Mouse (Mus musculus): ENCODE measurements at regions not wholly inside any gene's neighbourhood (a gene's known extent, or its start where the extent isn't known, plus 50 kb on each side); places are given as distances from the start of the nearest gene placed in this dataset.

DNA sequence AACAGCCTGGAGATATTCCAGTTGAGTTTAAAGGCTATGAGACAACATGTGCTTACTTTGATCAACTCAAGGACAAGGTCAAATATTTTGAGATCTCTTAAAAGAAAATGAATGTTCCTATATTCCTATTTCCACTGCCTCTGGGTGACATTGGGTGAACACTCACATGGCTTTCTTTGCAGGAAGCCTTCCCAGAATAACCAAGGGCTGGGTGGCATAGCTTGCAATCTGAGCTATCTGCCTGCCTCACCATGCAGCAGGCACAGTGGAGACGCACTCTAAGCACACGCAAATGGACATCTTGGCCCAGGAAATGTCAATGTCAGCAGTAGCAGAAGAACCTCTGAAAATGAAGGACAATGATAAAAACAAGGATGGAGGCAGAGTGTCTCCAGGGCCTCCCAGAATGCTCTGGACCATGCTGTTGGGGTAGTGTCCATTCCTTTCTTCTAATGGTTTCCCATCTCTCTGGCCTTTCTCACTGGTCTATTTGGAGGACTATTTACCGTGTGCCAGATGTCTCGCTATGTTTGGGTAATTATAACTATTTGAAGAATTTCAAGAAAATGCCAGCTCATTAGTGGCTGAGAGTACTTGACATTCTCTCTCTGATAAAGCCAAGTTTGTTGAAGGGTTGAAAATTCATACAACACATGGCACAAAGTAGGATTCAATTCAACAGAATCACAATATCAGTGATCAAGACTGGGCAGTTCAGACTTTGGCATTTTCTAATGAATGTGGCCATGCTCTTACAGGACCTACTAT lies 276.3 kb upstream of the Rnf32 start:
- DNase-seq (ENCODE audit: low read depth) = no peak

DNA sequence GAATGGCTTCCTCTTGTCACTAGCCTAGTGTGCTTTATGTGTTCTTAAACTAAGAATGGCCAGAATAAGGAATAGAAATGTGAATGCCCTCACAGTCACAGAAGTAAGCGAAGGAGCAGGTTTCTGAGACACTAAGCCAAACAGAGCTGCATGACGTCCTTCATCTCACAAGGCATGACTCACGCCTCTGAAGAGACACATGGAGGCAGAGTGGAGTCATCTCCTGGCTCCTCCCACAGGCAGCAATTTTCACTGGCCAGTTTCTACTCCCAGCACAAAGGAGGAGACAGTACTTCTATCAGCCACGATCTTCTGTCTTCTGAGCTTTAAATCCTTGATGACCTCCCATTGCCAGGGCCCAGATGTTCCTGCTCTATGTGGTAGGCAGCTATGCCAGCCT lies 291.3 kb upstream of the Rnf32 start:
- no peak for DNase-seq (ENCODE audit: low read depth)

- no peak for DNase-seq (ENCODE audit: low read depth)
Observed at GRCm38 (mm10) chr5:28903805-28904320, 291.9 kb upstream of the Rnf32 start.

DNA sequence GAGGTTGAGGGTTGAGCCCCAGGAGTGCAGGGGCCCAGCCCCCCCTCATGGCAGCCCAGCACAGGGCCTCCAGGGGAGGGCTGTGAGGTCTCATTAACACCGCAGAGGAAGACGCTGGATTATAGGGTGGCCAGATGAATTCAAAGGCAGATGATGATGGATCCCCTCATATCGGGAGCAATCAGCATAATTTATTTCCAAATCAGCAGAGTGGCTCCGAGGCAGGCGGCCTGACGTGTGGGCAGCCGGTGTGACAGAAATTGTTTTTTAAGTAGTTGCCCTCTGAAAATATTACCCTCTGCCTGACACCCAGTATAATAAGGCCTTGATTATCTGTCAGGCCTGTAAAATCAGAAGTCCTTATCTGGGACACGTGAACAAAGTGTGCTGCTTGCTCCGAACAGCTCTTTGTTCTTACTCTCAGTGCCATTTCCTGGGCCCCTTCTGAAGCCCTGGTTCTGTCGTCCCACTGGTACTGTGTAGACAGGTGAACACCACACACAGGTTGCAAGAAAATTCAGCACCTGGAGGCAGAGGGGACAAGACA lies 303.0 kb upstream of the Rnf32 start:
- no peak for DNase-seq (ENCODE audit: low read depth)

GRCm38 (mm10) chr5:28891988-28892387 lies 303.8 kb upstream of the Rnf32 start:
- no peak for DNase-seq (ENCODE audit: low read depth)

- no peak for DNase-seq (ENCODE audit: low read depth)
Observed at GRCm38 (mm10) chr5:28884746-28885365, 310.9 kb upstream of the Rnf32 start.

- DNase-seq (ENCODE audit: low read depth) = no peak
Observed at GRCm38 (mm10) chr5:28876199-28876598, 319.6 kb upstream of the Rnf32 start.

- DNase-seq (ENCODE audit: low read depth) = no peak
Observed at GRCm38 (mm10) chr5:28873600-28874265, 322.1 kb upstream of the Rnf32 start.

DNA sequence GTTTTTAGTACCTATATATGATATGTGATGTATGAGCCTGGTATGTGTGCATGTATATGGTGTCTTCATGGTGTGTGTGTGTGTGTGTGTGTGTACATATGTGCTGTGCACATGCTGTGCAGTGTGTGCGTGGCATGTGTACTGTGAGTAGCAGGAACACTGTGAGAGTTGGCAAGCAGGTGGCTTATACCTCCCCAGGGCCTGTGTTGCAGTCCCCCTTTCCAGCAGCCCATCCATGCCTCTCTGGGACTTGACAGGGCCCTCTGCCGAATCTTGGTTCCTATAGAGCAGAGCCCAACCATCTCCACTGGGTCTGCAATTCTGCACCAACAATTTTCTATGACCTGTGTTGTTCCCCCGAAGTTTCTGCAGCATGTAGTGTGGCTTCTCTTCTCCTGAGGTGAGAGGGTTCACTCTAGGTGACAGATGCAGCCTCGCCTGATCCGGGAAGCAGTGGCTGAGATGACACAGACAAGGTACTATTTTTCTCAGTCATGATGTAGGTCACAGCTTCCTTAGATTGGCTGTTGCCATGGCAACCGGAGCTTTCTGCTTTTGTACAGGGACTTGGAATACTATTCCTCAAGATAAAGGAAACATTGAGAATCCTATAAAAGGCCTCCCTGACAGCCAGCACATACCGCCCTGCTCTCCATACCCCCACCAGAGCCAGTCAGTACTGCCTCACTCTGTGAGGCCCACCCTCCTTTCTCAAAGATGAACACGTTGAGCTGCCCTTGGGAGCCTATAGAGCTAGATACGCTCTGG lies 336.0 kb upstream of the Rnf32 start:
- DNase-seq (ENCODE audit: low read depth) = no peak

DNA sequence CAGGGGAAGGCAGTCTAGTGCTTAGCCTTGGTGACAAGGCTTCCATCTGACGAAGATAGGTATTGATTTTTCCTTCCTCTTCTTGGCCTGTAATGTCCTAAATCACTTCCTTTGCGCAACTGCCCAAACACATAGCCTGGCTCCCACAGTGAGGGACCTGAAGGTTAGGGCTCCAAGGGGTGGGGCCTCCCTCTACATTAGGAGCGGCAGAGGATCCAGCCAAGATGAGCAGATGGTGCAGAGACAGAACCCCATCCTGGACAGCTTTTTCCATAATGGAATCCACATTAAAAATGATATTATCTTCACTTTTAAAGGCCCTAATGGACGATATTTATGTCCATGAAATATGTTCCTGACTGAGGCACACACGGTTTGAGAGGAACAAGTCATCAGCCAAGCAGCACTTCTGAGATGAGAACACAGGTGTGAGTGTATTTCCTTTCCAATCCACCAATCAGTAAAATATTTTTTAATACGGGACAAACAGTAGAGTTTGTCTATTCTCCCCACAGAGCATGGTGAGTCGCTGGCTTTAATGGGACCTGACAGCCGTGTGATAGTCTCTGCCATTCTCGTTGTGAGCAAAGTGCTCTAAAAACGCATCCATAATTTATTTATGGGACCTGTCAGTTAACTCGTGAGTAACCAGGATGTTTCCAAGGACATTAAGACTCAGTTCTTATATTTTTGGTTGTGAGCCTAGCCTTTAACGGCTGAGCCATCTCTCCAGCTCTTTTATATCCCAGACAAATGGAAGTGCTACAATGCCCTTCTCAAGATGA lies 357.5 kb upstream of the Rnf32 start:
- no peak for DNase-seq (ENCODE audit: low read depth)

DNA sequence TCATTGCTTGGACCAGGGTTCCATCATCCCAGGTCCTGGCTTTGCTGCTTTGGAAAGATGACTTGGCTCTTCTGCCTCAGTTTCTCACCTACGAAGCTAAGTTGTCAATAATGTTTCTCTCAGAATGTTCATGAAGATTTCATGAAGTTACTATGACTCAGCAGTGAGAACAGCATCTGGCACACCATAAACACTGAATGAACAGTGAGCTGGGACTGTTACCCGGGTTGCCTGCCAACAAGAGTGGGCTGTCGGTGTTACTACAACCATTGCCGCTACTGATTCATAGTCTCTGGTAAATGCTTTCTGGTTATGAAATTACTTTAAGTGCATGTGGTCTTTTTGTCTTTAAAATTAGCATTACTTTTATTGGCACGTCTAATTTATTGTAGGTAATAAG lies 352.0 kb upstream of the Shh start:
- no peak for DNase-seq (ENCODE audit: low read depth)

DNA sequence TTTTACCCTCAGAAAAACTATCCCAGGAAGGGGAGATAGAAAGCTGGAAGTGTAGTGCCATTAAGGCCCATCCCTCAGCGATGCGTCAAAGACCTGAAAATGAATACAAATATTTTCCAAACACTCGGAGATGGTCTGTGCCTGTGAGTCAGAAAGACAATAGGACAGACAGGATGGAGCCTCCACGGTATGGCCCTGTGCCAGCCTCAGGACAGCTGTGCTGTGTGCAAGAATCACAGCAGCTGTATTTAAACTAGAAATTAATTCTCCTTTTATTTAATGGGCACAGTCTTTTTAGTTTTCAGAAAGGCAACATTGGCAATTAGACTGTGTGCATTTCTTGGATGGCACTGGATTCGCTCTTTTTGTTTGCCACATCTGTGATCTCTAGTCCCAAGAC lies 340.9 kb upstream of the Shh start:
- no peak for DNase-seq (ENCODE audit: low read depth)

DNA sequence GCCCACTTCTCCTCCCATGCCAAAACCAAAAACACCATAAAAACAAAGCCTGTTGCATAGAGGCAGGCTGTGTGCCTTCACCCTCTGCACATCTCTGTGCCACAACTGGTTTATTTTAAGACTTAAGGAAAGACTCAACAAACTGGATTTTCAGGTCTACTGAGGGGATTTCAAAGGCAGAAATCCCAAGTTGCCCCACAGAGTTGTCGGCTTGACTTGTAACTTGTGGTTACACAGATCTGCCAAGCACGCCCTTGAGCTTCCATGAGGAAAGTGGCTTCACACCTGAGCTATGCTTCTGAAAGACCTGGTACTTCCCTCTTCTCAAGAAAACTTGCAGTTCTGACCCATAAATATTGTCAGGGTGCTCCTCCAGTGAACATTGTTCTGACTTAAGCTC lies 332.4 kb upstream of the Shh start:
- no peak for DNase-seq (ENCODE audit: low read depth)

DNA sequence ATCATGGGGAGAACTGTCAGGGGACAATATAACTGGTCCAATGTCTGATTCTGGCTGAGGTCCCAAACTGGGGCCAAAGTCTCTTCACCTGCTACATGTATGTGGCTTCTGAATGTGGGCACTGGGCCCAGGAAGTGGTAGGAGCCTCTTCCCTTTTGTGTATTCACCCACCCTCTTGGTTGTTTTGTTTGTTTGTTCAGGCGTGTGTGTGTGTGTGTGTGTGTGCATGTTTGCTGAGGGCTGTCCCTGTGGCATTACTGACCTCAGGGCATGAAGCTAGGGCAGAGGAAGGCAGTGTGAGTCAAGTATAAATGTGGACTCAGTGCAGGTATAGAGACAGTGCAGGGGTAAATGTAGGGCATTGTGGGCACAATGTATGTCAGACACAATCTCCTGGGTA lies 331.3 kb upstream of the Shh start:
- no peak for DNase-seq (ENCODE audit: low read depth)

- no peak for DNase-seq (ENCODE audit: low read depth)
Observed at GRCm38 (mm10) chr5:28795130-28795758, 328.2 kb upstream of the Shh start.

DNA sequence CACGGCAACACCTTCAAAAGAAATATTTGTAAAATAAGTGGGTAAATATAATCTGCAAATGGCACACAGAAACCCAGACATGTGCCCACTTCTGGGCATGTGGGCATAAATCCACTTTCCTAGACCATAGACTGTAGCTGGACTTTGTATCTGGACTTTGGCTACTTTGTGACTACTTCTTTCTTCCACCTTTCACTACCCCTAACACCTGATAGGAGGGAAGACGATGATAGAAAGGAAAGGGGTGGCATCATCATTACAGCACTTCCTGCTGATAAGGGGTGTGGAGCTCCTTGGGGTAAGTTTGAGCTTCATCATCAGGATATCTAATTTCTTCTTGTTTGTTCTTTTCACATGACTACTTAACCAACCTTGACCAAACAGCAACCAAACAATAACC lies 326.7 kb upstream of the Shh start:
- no peak for DNase-seq (ENCODE audit: low read depth)

DNA sequence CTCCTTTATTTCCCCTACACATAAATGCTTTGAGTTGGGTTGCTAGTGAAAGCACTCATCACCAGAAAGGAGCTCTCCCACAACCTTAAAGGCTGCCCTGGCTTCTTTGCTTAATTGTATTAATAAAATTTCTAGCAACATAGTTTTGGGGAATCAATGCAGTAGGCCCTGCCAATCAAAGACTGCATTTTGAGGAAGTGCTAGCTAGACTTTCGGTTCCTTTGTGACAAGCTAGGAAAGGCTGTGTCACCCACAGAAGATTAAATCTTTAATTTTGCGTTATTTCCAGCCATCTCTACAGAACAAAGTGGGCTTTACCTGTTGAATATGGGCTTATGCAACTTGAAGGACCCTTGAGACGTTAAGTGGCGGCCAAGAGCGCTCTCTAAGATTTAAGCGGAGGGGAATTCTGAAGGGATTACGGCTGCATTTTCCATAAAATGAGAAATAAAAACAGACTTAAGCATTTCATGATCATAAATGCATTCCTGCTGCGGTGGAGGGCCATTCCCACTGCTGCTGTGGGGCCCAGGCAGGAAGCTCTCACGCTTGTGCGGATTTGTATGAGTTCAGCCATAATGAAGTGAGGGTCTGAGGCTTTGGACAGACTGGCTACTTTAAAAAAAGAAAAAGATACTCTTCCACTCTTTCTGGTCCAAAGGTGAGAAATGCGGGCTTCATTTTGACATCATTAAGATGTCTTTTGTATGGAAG lies 318.4 kb upstream of the Shh start:
- no peak for DNase-seq (ENCODE audit: low read depth)

DNA sequence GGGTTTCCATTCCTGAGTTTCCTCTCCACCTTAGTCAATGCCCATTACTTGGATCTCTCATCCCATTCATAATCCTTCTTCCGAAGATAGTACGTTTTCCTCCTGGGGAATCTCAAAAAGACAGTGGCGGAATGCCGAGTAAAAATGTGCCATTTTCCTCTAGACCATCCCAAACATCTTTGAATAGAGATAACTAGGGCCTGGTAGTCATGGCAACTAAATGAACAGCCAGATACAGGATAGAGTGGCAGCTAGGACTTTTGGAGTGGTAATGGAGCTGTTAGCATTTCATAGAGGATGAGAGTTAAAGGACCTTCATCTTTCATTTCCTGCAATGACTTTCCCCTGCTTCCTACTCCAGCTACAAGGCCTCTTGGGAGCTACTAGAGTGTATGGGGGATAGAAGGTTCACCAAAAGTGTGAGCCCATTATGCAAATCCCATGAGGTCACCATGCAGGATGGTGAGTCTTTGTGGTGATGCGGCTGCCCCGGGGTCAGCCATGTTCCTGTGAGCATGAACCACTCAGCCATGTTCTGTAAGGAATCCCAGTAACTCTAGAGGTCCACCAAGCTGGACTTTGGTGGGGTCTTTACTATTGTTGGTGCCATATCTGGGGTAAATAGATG lies 317.4 kb upstream of the Shh start:
- no peak for DNase-seq (ENCODE audit: low read depth)

GRCm38 (mm10) chr5:28775648-28776359 lies 308.7 kb upstream of the Shh start:
- no peak for DNase-seq (ENCODE audit: low read depth)
